Mouse (Mus musculus): ENCODE measurements around the gene Guca2b. TPM values are rescaled to one million over a fixed set of nuclear protein-coding genes. Genes with fewer than 3 reads are reported as not detected.
"Not testable (repeated sequence)": the region's sequence is repeated elsewhere in the genome, so short reads cannot be mapped to it uniquely, and the experiment has no call there.

Gene Guca2b
- polyA plus RNA-seq, 1 experiment from 2014 or later, result 1.1 TPM

DNA sequence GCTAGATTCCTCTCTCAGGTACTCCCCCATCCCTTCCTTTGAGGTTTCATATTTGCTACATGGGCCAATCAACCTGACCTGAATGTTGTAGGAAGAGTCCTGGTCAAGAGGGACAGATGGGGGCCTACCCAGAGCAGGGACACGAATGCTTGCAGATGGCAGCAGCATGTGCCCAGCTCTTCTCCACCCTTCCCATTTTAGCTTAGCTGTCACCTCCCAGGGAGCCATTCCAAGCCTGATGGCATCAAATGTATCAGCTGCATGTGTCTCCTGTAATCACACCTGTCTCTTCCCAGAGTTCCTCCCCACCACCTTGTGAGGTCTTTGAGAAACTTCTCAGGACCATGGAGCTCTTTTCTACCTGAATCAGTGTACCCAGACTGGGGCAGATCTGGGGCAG is 1.7 kb downstream of the Guca2b start:
- no peak for DNase-seq (ENCODE audit: low spot score)

DNA sequence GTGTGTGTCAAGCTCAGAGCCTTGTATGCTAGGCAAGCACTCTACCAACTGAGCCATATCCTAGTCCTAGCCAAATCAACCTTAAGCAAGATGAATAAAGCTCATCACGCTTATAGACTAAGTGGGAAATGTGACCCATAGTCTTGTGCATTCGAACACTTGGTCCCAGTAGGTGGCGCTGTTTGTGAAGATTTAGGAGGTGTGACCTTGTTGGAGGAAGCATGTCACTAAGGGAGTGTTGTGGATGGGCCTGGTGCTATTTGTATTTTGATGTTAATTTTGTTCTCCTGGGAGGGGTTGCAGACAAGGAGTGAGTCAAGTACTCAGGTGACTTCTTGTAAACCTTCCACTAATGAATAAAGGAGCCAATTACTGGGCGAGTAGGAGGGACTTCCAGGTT is 16.1 kb downstream of the Guca2b start:
- DNase-seq (ENCODE audit: low spot score), result no peak

DNA sequence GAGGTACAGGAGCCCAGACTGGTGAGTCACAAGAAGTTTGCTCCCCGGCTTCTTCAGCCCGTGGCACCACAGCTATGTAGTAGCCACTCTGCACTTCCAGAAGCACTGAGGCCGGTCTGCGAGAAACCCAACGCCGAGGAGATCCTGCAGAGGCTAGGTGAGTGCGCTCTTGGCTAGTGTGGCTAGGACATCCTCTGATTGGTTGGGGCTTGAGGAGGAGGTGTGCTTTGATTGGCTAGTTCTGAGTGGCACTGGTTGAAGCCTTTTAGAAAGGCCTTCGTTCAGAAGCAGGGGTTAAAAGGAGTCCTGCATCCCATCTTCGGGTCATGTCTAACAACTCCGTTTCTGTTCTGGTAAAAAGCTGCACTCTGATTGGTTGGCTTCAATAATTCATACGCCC is 20.1 kb downstream of the Guca2b start:
- no peak for DNase-seq (ENCODE audit: low spot score)

DNA sequence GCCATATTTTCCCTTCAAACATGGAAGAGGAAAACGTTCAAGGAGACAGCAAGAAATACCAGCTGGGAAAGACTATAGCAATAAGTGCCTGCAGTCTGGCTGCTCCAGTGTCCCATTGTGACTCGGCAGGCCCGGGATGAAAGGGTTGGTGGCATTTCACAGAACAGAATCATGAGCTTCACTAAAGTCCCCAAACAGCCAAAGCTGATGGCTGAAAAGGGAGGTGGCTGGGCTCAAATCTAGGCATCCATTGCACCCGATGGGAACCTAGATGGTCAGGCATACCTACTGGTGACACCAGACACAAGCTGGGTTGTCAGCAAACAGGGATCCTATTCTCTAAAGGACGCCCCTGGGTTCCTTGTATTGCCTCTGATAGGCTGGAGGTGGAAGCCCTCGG is 20.8 kb downstream of the Guca2b start:
- no peak for DNase-seq (ENCODE audit: low spot score)

DNA sequence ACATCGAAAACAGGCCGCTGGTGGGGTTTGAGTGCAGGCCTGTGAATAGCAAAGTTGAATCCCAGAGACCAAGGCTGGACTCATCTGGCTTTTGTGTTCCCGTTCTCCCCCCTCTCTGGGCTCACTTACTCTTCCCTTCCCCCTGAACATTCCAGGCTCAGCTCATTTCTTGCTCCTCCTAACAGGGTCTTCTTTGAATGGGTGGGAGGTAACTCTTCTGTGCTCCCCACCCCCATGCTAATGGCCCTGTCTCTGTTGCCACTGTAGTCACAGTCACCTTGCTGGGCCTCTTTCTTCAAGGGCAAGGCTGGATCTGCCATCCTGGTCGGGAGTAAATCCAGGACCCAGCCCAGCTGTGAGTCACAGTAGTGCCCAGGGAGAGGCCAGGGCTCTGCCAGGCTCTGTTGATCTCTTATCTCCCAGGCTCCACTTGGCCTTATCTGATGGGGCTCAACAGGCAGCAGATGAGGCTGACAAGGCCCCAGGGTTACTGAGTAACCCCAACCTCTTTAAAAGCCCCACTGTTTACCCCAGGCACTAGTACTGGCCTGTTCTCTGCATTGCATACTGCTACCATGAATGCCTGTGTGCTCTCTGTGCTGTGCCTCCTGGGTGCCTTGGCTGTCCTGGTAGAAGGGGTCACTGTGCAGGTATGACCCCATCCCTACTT is 21.4 kb downstream of the Guca2b start, which contains the start of gene Guca2a:
Gene Guca2a, plus strand, starts transcription at position 529 of the 670 bp plus-strand sequence.
- DNase-seq (ENCODE audit: low spot score), result no peak

DNA sequence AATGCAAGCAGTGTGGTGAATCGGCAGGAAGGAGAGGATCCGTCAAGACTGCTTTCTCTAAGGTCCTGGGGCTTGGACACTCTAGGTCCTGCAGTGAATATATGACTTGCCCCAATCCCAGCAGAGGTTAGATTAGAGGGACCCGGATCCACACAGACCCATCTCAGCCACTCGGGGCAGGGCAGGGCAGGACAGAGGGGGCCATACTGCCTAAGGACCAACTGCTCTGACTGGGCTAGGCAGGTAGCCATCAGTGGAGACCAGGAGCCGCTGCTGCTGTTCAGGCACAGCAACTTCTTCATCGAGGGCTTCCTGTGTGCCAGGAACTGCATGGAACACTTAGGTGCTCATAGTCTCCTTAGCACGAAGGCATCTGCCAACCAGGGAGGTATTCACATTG is 22.0 kb downstream of the Guca2b start:
- no peak for DNase-seq (ENCODE audit: low spot score)

DNA sequence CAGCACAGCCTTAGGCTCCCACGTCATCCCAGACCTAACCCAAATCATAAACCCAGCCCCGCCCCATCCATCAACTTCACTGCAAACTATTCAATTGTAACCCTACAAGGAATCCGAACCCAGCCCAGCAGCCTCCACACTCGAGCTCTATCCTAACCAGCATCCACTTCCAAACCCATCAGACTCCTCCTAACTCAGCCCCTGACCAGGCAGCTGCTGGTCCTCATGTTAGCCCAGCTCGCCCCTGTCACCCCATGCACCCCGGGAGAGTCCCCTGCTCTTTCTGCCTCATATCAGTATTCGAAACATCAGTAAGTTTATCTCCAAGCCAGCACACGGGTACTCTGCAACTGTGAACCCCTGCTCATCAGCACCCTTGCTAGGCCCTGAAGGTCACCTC is 23.1 kb downstream of the Guca2b start:
- no peak for DNase-seq (ENCODE audit: low spot score)

DNA sequence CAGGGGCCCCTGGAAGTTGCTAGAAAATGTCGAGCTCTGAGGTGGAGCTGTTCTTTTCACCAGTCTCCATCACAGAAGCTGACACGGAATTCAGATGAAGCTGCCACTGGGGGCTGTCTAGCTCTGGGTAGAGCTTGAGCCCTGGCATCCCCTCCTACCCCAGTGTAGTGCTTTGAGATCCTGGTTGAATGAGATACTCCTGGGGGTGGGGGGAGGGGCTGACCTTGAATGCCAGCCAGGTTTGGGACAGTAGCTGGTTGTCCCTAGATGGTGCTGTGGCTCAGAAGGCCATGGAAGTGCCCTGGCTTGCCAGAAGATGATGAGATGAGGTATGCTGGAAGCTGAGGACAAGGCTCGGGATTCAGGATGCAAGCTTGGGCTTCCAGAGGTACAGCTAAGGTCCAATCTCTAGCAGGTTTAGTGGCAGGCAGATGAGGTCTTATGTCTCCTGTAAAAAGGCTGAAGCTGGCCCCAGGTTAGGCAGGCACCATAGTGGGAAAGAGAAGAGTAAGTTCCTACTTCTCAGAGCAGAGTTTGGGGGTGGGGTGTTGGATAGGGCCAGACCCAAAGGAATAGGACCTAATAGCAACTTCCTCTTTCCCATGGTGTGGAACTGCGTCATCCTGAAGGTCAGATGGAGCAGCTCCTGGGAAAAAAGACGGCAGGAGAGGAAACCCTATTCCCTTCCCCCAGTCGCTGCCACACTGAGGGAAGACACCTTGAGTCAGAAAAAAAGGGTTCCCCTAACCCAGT is 23.7 kb downstream of the Guca2b start:
- DNase-seq (ENCODE audit: low spot score), result no peak

DNA sequence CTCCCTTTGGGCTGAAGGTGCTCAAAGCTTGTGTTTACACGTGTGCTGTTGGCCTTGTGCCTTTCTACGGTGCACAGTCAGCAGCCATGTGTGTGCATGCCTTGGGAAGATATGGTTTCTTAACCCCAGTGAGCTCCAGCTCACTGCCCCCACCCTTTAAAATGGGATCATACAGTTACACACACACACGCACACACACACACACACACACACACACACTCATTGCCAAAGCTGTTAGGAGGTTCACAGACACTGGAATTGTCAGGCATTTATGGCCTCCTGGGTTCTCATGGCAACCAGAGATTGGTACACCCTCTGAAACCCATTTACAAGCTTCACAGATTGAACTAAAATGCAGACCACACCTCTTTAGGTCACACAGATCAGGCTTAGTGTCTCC is 24.8 kb downstream of the Guca2b start:
- DNase-seq (ENCODE audit: low spot score), result no peak

DNA sequence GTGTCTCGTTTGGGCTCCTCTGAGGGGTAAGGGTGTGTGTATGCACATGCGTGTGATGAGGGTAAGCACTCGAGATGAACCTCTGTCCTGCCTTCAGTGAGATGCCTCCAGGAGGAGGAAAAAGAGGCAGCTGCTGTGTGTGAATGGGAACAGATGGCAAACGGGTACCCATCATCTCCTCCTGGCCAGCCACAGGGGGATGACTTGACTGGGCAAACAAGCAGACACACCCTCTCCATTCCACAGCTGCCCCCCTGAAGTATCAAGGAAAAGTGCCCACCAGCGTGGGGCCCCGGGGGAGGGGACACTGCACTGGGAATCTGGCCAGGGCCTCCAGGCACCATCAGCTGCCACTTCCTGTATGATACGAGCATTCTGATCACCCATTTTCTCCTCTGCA is 25.4 kb downstream of the Guca2b start:
- DNase-seq (ENCODE audit: low spot score), result no peak

DNA sequence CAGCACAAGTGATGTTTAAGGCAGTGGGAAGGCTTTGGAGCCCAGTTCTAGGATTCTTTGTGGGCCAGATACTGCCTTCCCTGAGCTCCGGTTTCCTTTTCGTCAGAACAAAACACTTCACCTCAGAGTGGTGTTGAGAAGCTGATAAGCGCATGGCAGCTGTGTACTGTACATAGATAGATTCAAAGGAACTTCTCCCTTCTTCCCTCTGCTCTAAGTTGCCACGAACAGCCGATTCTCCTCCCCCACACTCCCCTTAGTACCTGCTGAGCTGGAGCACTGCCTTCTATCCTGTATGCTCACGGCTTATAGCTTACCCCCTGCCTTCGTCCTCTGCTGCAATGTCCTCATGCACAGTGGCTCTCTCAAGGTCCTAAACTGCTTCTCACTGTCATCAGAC is 26.0 kb downstream of the Guca2b start:
- DNase-seq (ENCODE audit: low spot score), result no peak

DNA sequence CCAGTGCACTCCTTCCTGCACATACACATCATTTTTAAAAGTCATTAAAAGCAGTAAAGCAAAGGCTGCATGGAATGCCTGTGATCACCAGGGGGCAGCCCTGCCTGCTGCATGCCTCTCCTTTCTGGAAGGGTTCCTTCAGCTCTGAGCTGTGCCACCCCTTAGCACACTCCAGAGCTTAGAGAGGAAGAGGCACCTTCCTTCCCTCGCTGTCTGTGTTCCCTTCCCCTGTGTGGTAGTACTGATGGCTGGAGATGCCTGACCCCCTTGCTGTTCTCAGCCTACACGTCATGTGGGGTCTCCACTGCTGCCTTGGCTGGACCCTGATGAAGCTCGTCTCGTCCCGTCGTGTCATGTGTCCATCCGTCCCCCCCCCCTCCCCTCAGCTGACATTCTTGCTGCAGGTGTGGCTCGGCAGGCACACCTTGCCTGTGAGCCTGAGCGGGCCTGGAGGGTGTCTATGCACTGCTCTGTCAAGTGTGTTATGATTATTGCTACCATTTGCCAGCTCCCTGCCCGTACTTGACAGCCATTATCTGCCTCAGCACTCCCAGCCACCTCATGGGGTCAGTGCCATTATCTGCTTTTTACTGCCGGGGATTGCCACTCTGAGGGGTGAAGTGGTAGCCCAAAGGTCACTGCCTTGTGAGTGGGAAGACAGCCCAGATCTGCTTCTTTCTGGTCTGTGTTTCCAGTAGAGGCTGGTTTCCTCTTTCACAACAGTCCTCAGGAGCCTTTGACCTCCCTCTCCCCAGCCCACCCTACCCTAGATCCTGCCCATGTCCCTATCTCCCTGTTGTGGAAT is 27.4 kb downstream of the Guca2b start:
- DNase-seq (ENCODE audit: low spot score), result peak; percentile 11

DNA sequence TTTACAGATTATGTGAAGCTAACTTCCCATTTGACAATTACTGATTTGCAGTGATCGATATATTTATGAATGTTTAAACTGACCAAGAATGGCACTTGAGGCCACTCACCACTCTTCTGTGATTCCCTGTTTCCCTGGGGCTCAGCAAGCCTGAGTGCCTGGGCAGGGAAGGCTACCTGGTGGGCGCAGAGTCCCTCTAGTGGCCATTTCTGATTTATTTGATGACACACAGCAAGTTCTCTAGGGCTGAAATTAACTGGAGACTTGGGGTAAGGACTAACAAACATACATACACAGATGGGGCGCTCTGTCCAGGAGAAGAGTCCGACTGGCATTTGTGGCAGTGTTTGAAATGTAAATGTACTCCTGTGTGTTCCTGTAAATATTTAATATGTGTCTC is 30.4 kb downstream of the Guca2b start:
- not testable (repeated sequence) for DNase-seq (ENCODE audit: low spot score)

DNA sequence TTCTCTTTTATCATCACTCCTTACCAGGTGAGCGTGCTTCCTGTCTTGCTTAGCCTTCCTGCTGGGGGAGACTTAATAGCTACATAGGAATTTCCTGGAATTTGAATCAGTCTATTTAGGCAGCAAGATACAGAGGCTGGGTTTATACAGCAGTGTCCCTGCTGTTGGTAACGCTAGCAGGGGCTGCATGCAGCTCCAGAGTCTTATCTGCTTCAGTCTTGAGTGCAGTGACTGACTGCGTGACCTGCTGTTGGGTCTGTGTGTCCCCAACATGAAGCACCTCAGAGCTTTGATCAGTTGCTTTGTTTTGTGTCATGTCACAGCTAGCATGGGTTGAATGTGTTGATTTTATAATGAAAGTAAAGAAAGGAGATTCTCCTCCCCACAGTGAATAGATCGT is 31.4 kb downstream of the Guca2b start:
- no peak for DNase-seq (ENCODE audit: low spot score)

DNA sequence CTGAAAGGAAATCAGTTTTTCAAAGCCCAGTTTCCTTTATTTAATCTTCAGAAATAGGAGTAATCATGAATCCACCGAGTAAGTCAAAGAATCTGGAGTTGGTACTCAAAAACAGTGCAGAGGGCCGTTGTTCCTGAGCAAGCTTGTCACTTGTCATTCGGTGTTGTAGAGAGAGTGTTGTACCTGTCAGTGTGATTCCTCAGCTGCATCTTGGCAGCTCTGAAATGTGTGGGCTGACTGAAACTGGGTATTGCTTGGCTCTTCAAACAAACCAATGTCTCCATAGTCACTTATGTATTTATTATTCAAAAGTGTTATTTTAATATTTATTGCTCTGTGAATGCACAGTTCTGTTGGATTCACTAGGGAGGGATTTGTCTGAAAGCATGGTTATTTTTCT is 31.9 kb downstream of the Guca2b start:
- no peak for DNase-seq (ENCODE audit: low spot score)

DNA sequence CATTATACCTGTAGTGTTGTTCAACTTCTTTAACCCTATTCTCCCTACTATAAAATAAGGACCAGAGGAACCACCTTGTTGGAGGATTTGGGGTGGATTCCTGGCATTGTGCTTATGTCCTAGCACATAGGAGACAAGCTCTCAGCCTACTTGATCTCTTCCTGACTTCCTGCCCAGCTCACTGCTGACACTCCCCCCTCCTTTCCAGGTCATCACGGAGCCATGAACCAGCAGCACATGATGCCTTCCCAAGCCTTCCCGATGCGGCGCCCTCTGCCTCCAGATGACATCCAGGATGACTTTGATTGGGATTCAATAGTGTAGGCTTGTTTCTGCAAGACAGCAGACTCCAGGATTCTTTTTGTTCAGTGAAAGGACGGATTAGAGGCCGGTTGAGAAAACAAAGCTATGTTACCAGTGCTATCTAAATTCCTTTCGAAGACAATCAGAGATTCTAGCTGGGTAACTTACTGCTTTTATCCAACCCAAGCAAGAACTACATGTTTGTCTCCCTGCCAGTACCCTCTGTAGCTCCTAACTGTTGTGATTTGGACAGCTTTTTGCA is 32.6 kb downstream of the Guca2b start:
- DNase-seq (ENCODE audit: low spot score), result no peak

DNA sequence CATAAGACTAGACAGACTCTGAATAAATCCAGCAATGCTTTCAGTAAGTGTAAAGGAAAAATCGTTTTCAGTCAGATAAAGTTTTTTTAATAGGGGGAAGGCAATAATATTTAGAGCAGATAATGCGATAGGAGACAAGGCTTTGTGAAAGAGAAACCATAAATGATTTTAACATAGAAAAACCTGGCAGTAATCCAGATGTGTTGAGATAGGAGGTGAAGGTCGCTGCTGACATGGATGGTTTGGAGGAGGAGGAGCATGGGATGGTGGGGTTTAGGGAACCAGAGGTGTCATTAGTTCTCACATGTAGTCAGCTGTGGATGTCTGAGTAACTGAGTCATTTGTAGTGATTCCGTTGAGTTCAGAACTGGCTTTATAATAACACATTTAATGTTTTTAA is 44.0 kb downstream of the Guca2b start:
- DNase-seq (ENCODE audit: low spot score), result no peak

DNA sequence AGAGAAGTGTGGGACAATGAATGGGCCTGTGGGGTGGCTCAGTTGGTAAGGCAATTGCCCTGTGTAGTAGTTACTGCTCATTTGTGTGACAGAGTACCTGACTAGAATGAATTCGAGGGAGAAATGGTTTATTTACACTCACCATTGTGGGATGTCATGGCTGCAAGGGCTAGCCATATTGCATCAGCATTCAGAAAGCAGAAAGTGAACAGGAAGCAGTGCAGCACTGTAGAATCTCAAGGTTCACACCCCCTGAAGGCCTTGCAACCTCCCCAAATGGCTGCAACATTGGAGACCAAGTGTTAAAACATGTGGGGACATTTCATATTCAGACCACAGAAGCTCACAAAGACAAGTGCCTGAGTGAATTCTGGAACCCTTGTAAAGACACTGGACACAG is 44.7 kb downstream of the Guca2b start:
- no peak for DNase-seq (ENCODE audit: low spot score)

DNA sequence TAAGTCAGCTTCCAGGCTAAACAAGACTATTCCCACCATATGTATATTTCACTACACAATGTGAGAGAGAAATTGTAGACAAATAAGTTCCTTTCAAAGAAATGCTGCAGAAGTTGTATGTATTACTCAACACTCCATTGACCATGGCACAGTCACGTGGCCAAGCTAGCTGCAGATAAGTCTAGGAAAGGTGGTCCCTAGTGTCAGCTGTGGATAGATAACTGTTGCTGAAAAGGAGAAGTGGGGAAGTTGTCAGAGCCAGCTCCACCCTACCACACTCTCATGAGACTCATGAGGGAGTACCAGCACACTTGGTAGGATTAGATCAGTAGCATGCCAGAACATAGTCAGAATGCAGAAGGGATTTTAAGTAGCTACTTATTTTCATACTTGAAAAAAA is 49.3 kb downstream of the Guca2b start:
- DNase-seq (ENCODE audit: low spot score), result no peak

All from thymus, postnatal 0 days (tissue).